ENCODE assay signal across 24 mouse cellular contexts in genomic region chr13:97594851-97595250, GRCm38 (mm10).
DNase-seq lines count a peak whose midpoint lies in the region; ATAC-seq and TF ChIP-seq lines count a peak whose summit lies in the region.
"Had no signal": no experiment of that assay in that cellular context is flagged by ENCODE, and none has a peak within 500 bp of the region (broad histone marks: within the 10 kb centered on the region; RNA-seq: fewer than 3 reads in every experiment).

No protein-coding gene starts in this region.

- H3K9ac ChIP-seq in heart, adult 2 months (ENCODE audit: low read depth, low read length), result no peak overlapping the region
- no peak overlapping the region for H3K9ac ChIP-seq in intestine, embryonic 15.5 days
- H3K9ac ChIP-seq: embryonic facial prominence, embryonic 12.5 days; limb, embryonic 12.5 days; liver, embryonic 13.5 days; midbrain, embryonic 12.5 days; neural tube, embryonic 15.5 days had no signal

- intact Hi-C loops in heart, adult 2 months (cut with DNase I), result no loop called here
- intact Hi-C loops in left cerebral cortex, postnatal 10 days (cut with DNase I), result no loop called here

- no peaks in the 10 kb centered on the region for H3K36me3 ChIP-seq in heart, adult 2 months (ENCODE audit: control insufficient read depth, insufficient read depth, low read length)
- no peaks in the 10 kb centered on the region for H3K36me3 ChIP-seq in intestine, embryonic 15.5 days
- H3K36me3 ChIP-seq: embryonic facial prominence, embryonic 12.5 days; G1E; limb, embryonic 12.5 days; liver, embryonic 13.5 days; midbrain, embryonic 12.5 days; neural tube, embryonic 15.5 days had no signal

- no peak overlapping the region for H3K27ac ChIP-seq in heart, adult 2 months
- H3K27ac ChIP-seq in intestine, embryonic 15.5 days, result no peak overlapping the region
- H3K27ac ChIP-seq: embryonic facial prominence, embryonic 12.5 days; left cerebral cortex, adult 2 months; limb, embryonic 12.5 days; liver, embryonic 13.5 days; macrophage; midbrain, embryonic 12.5 days; neural tube, embryonic 15.5 days had no signal

- no peak overlapping the region for H3K4me2 ChIP-seq in intestine, embryonic 15.5 days (replicated peaks)
- H3K4me2 ChIP-seq: embryonic facial prominence, embryonic 12.5 days; limb, embryonic 12.5 days; liver, embryonic 13.5 days; midbrain, embryonic 12.5 days; neural tube, embryonic 15.5 days had no signal

- no peak for TF ChIP-seq POLR2A in heart, adult 2 months (IDR thresholded peaks at IDR 0.05; ENCODE audit: insufficient read depth, low read depth, low read length)

- ATAC-seq in intestine, embryonic 15.5 days, result no peak
- ATAC-seq: CD4-positive, CD25-positive, alpha-beta regulatory T cell, adult 4 months; hindbrain, embryonic 16.5 days had no signal

- 83% methylated on average over 4 of the region's 4 CpGs for WGBS in heart, adult 2 months
- 91% methylated on average over 4 of the region's 4 CpGs for WGBS in intestine, embryonic 15.5 days

- H3K4me1 ChIP-seq in heart, adult 2 months (ENCODE audit: control insufficient read depth, insufficient read depth, low read length), result peaks cover 4% of the 10 kb centered on the region
- H3K4me1 ChIP-seq in intestine, embryonic 15.5 days (replicated peaks), result peaks cover 4% of the 10 kb centered on the region; the same call in 1 of the 2 replicates
- H3K4me1 ChIP-seq: liver, embryonic 13.5 days; midbrain, embryonic 12.5 days had no signal

- TF ChIP-seq EP300 in heart, adult 2 months (IDR thresholded peaks at IDR 0.05; ENCODE audit: insufficient read depth, low read depth, low read length), result no peak

- no peaks in the 10 kb centered on the region for H3K27me3 ChIP-seq in heart, adult 2 months (ENCODE audit: control insufficient read depth, insufficient read depth, low read length)
- H3K27me3 ChIP-seq in intestine, embryonic 15.5 days (replicated peaks), result no peaks in the 10 kb centered on the region
- H3K27me3 ChIP-seq: embryonic facial prominence, embryonic 12.5 days; limb, embryonic 12.5 days; liver, embryonic 13.5 days; midbrain, embryonic 12.5 days; neural tube, embryonic 15.5 days had no signal

- DNase-seq in heart, adult 2 months, result peak; percentile 44 to 48
- no peak for DNase-seq in heart, postnatal 4 days
- DNase-seq in 3134 (ENCODE audit: extremely low read depth, insufficient read length, low spot score) (peak; percentile 61), NIH3T3 (ENCODE audit: low read depth) (peak; percentile 48)
- DNase-seq in lung, postnatal 10 days, result peak; percentile 25
- no peak for DNase-seq in left cerebral cortex, postnatal 10 days (ENCODE audit: extremely low spot score in 1 of 2, low spot score in 2 of 2)
- DNase-seq: adrenal gland, postnatal 10 days; cerebellum, adult 2 months; gastrocnemius, postnatal 14 days; kidney, adult 18-20 months; kidney, postnatal 14 days; liver, embryonic 13.5 days; right cerebral cortex, postnatal 25 days; thymus, postnatal 36 days had no signal

- H3K9me3 ChIP-seq in intestine, embryonic 15.5 days, result no peaks in the 10 kb centered on the region
- H3K9me3 ChIP-seq: embryonic facial prominence, embryonic 12.5 days; limb, embryonic 12.5 days; liver, embryonic 13.5 days; midbrain, embryonic 12.5 days; neural tube, embryonic 15.5 days had no signal

- no peak overlapping the region for H3K4me3 ChIP-seq in heart, adult 2 months
- no peak overlapping the region for H3K4me3 ChIP-seq in intestine, embryonic 15.5 days (replicated peaks)
- H3K4me3 ChIP-seq: embryonic facial prominence, embryonic 12.5 days; left cerebral cortex, adult 2 months; limb, embryonic 12.5 days; liver, embryonic 13.5 days; midbrain, embryonic 12.5 days; neural tube, embryonic 15.5 days had no signal

- no peaks in the 10 kb centered on the region for H3K79me2 ChIP-seq in heart, adult 2 months (replicated peaks; ENCODE audit: control insufficient read depth, insufficient read depth, low read length)

- no peak for TF ChIP-seq CTCF in heart, adult 2 months (IDR thresholded peaks at IDR 0.05)

Comparison
In these comparisons a context has a peak if more than half of its experiments do, and no peak if none do; other contexts are left out.
1. DNase-seq: peak in heart, adult 2 months (2 of 2), 3134 (single experiment), NIH3T3 (single experiment) and lung, postnatal 10 days (single experiment); none in heart, postnatal 4 days (single experiment) and left cerebral cortex, postnatal 10 days (0 of 2).